Mouse (Mus musculus): ENCODE measurements around the gene Map2. TPM values are rescaled to one million over a fixed set of nuclear protein-coding genes. Genes with fewer than 3 reads are reported as not detected.

The Map2 gene
- polyA plus RNA-seq, 1 experiment from 2014 or later, result 0.66 TPM

GRCm38 (mm10) chr1:66176012-66176837, 1.2 kb downstream of the Map2 start:
- Histone ChIP-seq H3K27me3 (ENCODE audit: insufficient read depth, low read length) (no peaks in the 10 kb centered on the region), H3K4me2 (ENCODE audit: low read depth, low read length) (peak overlapping the region; percentile 78; the same call in 1 of the 2 replicates), H3K36me3 (replicated peaks; ENCODE audit: insufficient read depth, low read length) (no peaks in the 10 kb centered on the region), H3K27ac (ENCODE audit: low read depth) (no peak overlapping the region), H3K4me3 (ENCODE audit: low read depth, low read length) (0 out of 2 replicates have a peak overlapping the region, but pooled peaks have one; percentile 56), H3K9me3 (ENCODE audit: low read length) (no peaks in the 10 kb centered on the region), H3K4me1 (ENCODE audit: insufficient read depth) (0 out of 2 replicates have a peak, but pooled peaks cover 3% of the 10 kb centered on the region), H3K9ac (replicated peaks) (no peak overlapping the region)
- no peak for TF ChIP-seq CTCF (IDR thresholded peaks at IDR 0.05; ENCODE audit: low read depth)
- no peak for TF ChIP-seq EP300 (IDR thresholded peaks at IDR 0.05; ENCODE audit: low read depth)
- ATAC-seq, result no peak
- 29% methylated on average over 9 of the region's 9 CpGs for WGBS (ENCODE audit: insufficient replicate concordance)
- no peak for DNase-seq

GRCm38 (mm10) chr1:66176838-66177105, 1.7 kb downstream of the Map2 start:
- no peak overlapping the region for H3K9ac ChIP-seq (replicated peaks)
- H3K4me1 ChIP-seq (ENCODE audit: insufficient read depth), result 0 out of 2 replicates have a peak, but pooled peaks cover 3% of the 10 kb centered on the region
- no peaks in the 10 kb centered on the region for H3K36me3 ChIP-seq (replicated peaks; ENCODE audit: insufficient read depth, low read length)
- no peaks in the 10 kb centered on the region for H3K9me3 ChIP-seq (ENCODE audit: low read length)
- 71% methylated on average over 2 of the region's 2 CpGs for WGBS (ENCODE audit: insufficient replicate concordance)
- no peak overlapping the region for H3K4me2 ChIP-seq (ENCODE audit: low read depth, low read length)
- H3K4me3 ChIP-seq (ENCODE audit: low read depth, low read length), result no peak overlapping the region
- ATAC-seq (no peak), DNase-seq (no peak)
- no peaks in the 10 kb centered on the region for H3K27me3 ChIP-seq (ENCODE audit: insufficient read depth, low read length)
- no peak overlapping the region for H3K27ac ChIP-seq (ENCODE audit: low read depth)
- TF ChIP-seq CTCF (IDR thresholded peaks at IDR 0.05; ENCODE audit: low read depth) (no peak), EP300 (IDR thresholded peaks at IDR 0.05; ENCODE audit: low read depth) (no peak)

- WGBS (ENCODE audit: insufficient replicate concordance), result 77% methylated on average over 4 of the region's 4 CpGs
Observed at GRCm38 (mm10) chr1:66177489-66178170, 2.6 kb downstream of the Map2 start.

GRCm38 (mm10) chr1:66187016-66187681, 12.1 kb downstream of the Map2 start:
- no peak overlapping the region for H3K4me3 ChIP-seq (ENCODE audit: low read depth, low read length)
- H3K27ac ChIP-seq (ENCODE audit: low read depth), result no peak overlapping the region
- H3K36me3 ChIP-seq (replicated peaks; ENCODE audit: insufficient read depth, low read length), result no peaks in the 10 kb centered on the region
- H3K9me3 ChIP-seq (ENCODE audit: low read length), result no peaks in the 10 kb centered on the region
- no peak overlapping the region for H3K4me2 ChIP-seq (ENCODE audit: low read depth, low read length)
- H3K27me3 ChIP-seq (ENCODE audit: insufficient read depth, low read length), result no peaks in the 10 kb centered on the region
- DNase-seq, result no peak
- WGBS (ENCODE audit: insufficient replicate concordance), result 76% methylated on average over 12 of the region's 12 CpGs
- ATAC-seq, result no peak
- H3K4me1 ChIP-seq (ENCODE audit: insufficient read depth), result no peaks in the 10 kb centered on the region
- H3K9ac ChIP-seq (replicated peaks), result no peak overlapping the region
- no peak for TF ChIP-seq EP300 (IDR thresholded peaks at IDR 0.05; ENCODE audit: low read depth)
- TF ChIP-seq CTCF (IDR thresholded peaks at IDR 0.05; ENCODE audit: low read depth), result no peak

More at GRCm38 (mm10) chr1:66177489-66178170, 2.6 kb downstream of the Map2 start:
- DNase-seq (no peak), ATAC-seq (no peak)
- H3K27me3 ChIP-seq (ENCODE audit: insufficient read depth, low read length), result no peaks in the 10 kb centered on the region
- H3K4me3 ChIP-seq (ENCODE audit: low read depth, low read length), result no peak overlapping the region
- H3K36me3 ChIP-seq (replicated peaks; ENCODE audit: insufficient read depth, low read length), result no peaks in the 10 kb centered on the region
- H3K4me2 ChIP-seq (ENCODE audit: low read depth, low read length), result no peak overlapping the region
- TF ChIP-seq CTCF (IDR thresholded peaks at IDR 0.05; ENCODE audit: low read depth), result no peak
- TF ChIP-seq EP300 (IDR thresholded peaks at IDR 0.05; ENCODE audit: low read depth), result no peak
- H3K4me1 ChIP-seq (ENCODE audit: insufficient read depth), result 0 out of 2 replicates have a peak, but pooled peaks cover 3% of the 10 kb centered on the region
- H3K27ac ChIP-seq (ENCODE audit: low read depth), result no peak overlapping the region
- no peak overlapping the region for H3K9ac ChIP-seq (replicated peaks)
- no peaks in the 10 kb centered on the region for H3K9me3 ChIP-seq (ENCODE audit: low read length)

GRCm38 (mm10) chr1:66192401-66192800, 17.3 kb downstream of the Map2 start:
- ATAC-seq (no peak), DNase-seq (no peak)
- Histone ChIP-seq H3K4me1 (ENCODE audit: insufficient read depth) (no peaks in the 10 kb centered on the region), H3K9me3 (ENCODE audit: low read length) (no peaks in the 10 kb centered on the region), H3K27ac (ENCODE audit: low read depth) (no peak overlapping the region), H3K36me3 (replicated peaks; ENCODE audit: insufficient read depth, low read length) (no peaks in the 10 kb centered on the region), H3K4me3 (ENCODE audit: low read depth, low read length) (no peak overlapping the region), H3K9ac (replicated peaks) (no peak overlapping the region), H3K4me2 (ENCODE audit: low read depth, low read length) (no peak overlapping the region), H3K27me3 (ENCODE audit: insufficient read depth, low read length) (no peaks in the 10 kb centered on the region)
- no peak for TF ChIP-seq EP300 (IDR thresholded peaks at IDR 0.05; ENCODE audit: low read depth)
- 92% methylated on average over 1 of the region's 1 CpGs for WGBS (ENCODE audit: insufficient replicate concordance)

GRCm38 (mm10) chr1:66192891-66193290, 17.8 kb downstream of the Map2 start:
- H3K4me3 ChIP-seq (ENCODE audit: low read depth, low read length), result no peak overlapping the region
- H3K9ac ChIP-seq (replicated peaks), result no peak overlapping the region
- no peaks in the 10 kb centered on the region for H3K9me3 ChIP-seq (ENCODE audit: low read length)
- H3K4me2 ChIP-seq (ENCODE audit: low read depth, low read length), result no peak overlapping the region
- no peak for TF ChIP-seq CTCF (IDR thresholded peaks at IDR 0.05; ENCODE audit: low read depth)
- no peak for TF ChIP-seq EP300 (IDR thresholded peaks at IDR 0.05; ENCODE audit: low read depth)
- ATAC-seq (no peak), DNase-seq (no peak)
- H3K4me1 ChIP-seq (ENCODE audit: insufficient read depth), result no peaks in the 10 kb centered on the region
- H3K36me3 ChIP-seq (replicated peaks; ENCODE audit: insufficient read depth, low read length), result no peaks in the 10 kb centered on the region
- WGBS (ENCODE audit: insufficient replicate concordance), result 66% methylated on average over 2 of the region's 2 CpGs
- H3K27me3 ChIP-seq (ENCODE audit: insufficient read depth, low read length), result no peaks in the 10 kb centered on the region
- H3K27ac ChIP-seq (ENCODE audit: low read depth), result no peak overlapping the region
